Mouse (Mus musculus): ENCODE results near the gene Zmym3.
"Not testable (repeated sequence)": the region's sequence is repeated elsewhere in the genome, so short reads cannot be mapped to it uniquely, and the experiment has no call there.

Zmym3 gene

GRCm38 (mm10) chrX:101376190-101376968 lies 44.3 kb downstream of the Zmym3 start, which contains the start of gene Gjb1:
Gene Gjb1 (plus strand): TSS chrX:101376378.
- no peak for DNase-seq (ENCODE audit: low spot score)

GRCm38 (mm10) chrX:101372946-101373345 lies 47.7 kb downstream of the Zmym3 start:
- no peak for DNase-seq (ENCODE audit: low spot score)

GRCm38 (mm10) chrX:101370573-101370972 lies 50.1 kb downstream of the Zmym3 start:
- no peak for DNase-seq (ENCODE audit: low spot score)

GRCm38 (mm10) chrX:101369001-101369400 lies 51.6 kb downstream of the Zmym3 start:
- no peak for DNase-seq (ENCODE audit: low spot score)

- not testable (repeated sequence) for DNase-seq (ENCODE audit: low spot score)
These were observed 61.7 kb downstream of the Zmym3 start for GRCm38 (mm10) chrX:101358902-101359301.
